Mouse (Mus musculus) thymus, adult 2 months (tissue): Measurements from ENCODE around the gene Fbxo47.

Experiments
- CTCF ChIP-seq: fragments of 200-500 bp; IDR thresholded peaks from 2 replicates; pipeline ENCODE4 v1.5.1; 2012; ENCODE audit warnings: mild to moderate bottlenecking, control low read depth, low read length, moderate library complexity, borderline replicate concordance; ENCODE audit not compliant: control insufficient read depth, poor library complexity, insufficient read depth; ENCODE audit errors: extremely low read depth
- POLR2A ChIP-seq: fragments of 200-500 bp; IDR thresholded peaks from 2 replicates; pipeline ENCODE4 v1.6.1; 2012; ENCODE audit warnings: mild to moderate bottlenecking, low read length, control low read depth, moderate library complexity; ENCODE audit not compliant: control insufficient read depth, poor library complexity, insufficient read depth; ENCODE audit errors: extremely low read depth

GRCm38 (mm10) chr11:97819102-97819501, 64.9 kb downstream of the Fbxo47 start:
- TF ChIP-seq CTCF (no peak), POLR2A (no peak)
